Mouse (Mus musculus): ENCODE measurements around the gene Rab1a. TPM values are rescaled to one million over a fixed set of nuclear protein-coding genes. Genes with fewer than 3 reads are reported as not detected.

Rab1a gene
- total and polyA plus RNA-seq, 2 experiments from 2014 or later: 108 to 312 TPM

DNA sequence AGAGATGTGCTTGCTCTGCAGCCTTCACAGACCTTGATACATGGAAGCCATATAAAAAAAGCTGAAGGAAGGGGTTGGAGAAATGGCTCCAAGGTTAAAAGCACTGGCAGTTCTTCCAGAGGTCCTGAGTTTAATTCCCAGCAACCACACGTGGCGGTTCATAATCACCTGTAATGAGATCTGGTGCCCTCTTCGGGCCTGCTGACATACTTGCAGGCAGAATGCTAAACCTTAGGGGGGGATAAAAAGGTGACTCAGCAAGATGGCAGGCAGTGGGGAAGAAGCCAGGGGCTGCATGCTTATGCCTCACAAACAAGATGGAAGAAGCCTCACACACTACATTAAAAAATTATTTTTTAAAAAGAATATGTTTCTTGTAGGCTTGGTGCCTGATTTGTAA is 33.0 kb downstream of the Rab1a start:
- Histone ChIP-seq H3K4me1 (ENCODE audit: insufficient read depth) (no peaks in the 10 kb centered on the region), H3K4me2 (ENCODE audit: low read depth) (no peak overlapping the region), H3K9me3 (ENCODE audit: low read length) (no peaks in the 10 kb centered on the region), H3K9ac (no peak overlapping the region), H3K4me3 (ENCODE audit: low read depth, low read length) (no peak overlapping the region), H3K36me3 (ENCODE audit: insufficient read depth) (peaks cover 68% of the 10 kb centered on the region), H3K27me3 (ENCODE audit: insufficient read depth, low read length) (no peaks in the 10 kb centered on the region), H3K27ac (ENCODE audit: low read depth, low read length) (no peak overlapping the region)
- no peak for TF ChIP-seq CTCF (IDR thresholded peaks at IDR 0.05; ENCODE audit: low read depth)
- ATAC-seq (no peak), DNase-seq (no peak)
- WGBS: 61% methylated on average over 3 of the region's 3 CpGs

GRCm38 (mm10) chr11:20237018-20237417 is 35.8 kb downstream of the Rab1a start:
- Histone ChIP-seq H3K4me1 (ENCODE audit: insufficient read depth) (no peaks in the 10 kb centered on the region), H3K4me2 (ENCODE audit: low read depth) (no peak overlapping the region), H3K9me3 (ENCODE audit: low read length) (no peaks in the 10 kb centered on the region), H3K9ac (no peak overlapping the region), H3K27me3 (ENCODE audit: insufficient read depth, low read length) (no peaks in the 10 kb centered on the region), H3K4me3 (ENCODE audit: low read depth, low read length) (no peak overlapping the region), H3K27ac (ENCODE audit: low read depth, low read length) (no peak overlapping the region), H3K36me3 (ENCODE audit: insufficient read depth) (peaks cover 69% of the 10 kb centered on the region)
- ATAC-seq: no peak
- no peak for TF ChIP-seq CTCF (IDR thresholded peaks at IDR 0.05; ENCODE audit: low read depth)
- 93% methylated on average over 7 of the region's 7 CpGs for WGBS
- DNase-seq: no peak

DNA sequence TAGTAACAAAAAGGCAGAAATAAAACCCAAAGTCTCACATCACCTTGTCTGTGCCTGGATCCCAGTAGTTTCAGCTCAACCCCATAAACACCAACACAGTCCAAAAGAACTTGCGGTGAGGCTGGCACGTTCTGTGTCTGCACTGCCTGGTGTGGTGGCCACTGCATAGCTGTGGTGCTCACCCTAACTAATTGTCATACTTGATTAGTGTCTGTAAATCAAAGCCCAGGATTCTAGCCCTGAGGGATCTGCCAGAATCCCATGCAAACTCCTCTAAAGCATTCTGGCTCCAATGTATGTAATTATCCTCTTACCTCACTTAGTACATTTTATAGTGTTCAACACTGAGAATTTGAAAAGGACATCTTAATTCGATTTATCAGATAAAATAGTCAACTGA is 36.7 kb downstream of the Rab1a start:
- Histone ChIP-seq H3K9me3 (ENCODE audit: low read length) (no peaks in the 10 kb centered on the region), H3K36me3 (ENCODE audit: insufficient read depth) (peaks cover 69% of the 10 kb centered on the region), H3K27me3 (ENCODE audit: insufficient read depth, low read length) (no peaks in the 10 kb centered on the region), H3K9ac (no peak overlapping the region), H3K4me2 (ENCODE audit: low read depth) (no peak overlapping the region), H3K4me3 (ENCODE audit: low read depth, low read length) (no peak overlapping the region), H3K4me1 (ENCODE audit: insufficient read depth) (no peaks in the 10 kb centered on the region), H3K27ac (ENCODE audit: low read depth, low read length) (no peak overlapping the region)
- WGBS: 92% methylated on average over 3 of the region's 3 CpGs
- no peak for TF ChIP-seq CTCF (IDR thresholded peaks at IDR 0.05; ENCODE audit: low read depth)
- DNase-seq: no peak
- ATAC-seq: no peak

- no peak overlapping the region for H3K9ac ChIP-seq
- no peaks in the 10 kb centered on the region for H3K27me3 ChIP-seq (ENCODE audit: insufficient read depth, low read length)
- 92% methylated on average over 9 of the region's 9 CpGs for WGBS
- no peak for TF ChIP-seq CTCF (IDR thresholded peaks at IDR 0.05; ENCODE audit: low read depth)
- H3K4me1 ChIP-seq (ENCODE audit: insufficient read depth): no peaks in the 10 kb centered on the region
- H3K4me3 ChIP-seq (ENCODE audit: low read depth, low read length): no peak overlapping the region
- peaks cover 68% of the 10 kb centered on the region for H3K36me3 ChIP-seq (ENCODE audit: insufficient read depth)
- no peak overlapping the region for H3K4me2 ChIP-seq (ENCODE audit: low read depth)
- H3K27ac ChIP-seq (ENCODE audit: low read depth, low read length): no peak overlapping the region
- DNase-seq (no peak), ATAC-seq (no peak)
- no peaks in the 10 kb centered on the region for H3K9me3 ChIP-seq (ENCODE audit: low read length)
Measured at GRCm38 (mm10) chr11:20239279-20239861, 38.1 kb downstream of the Rab1a start.

DNA sequence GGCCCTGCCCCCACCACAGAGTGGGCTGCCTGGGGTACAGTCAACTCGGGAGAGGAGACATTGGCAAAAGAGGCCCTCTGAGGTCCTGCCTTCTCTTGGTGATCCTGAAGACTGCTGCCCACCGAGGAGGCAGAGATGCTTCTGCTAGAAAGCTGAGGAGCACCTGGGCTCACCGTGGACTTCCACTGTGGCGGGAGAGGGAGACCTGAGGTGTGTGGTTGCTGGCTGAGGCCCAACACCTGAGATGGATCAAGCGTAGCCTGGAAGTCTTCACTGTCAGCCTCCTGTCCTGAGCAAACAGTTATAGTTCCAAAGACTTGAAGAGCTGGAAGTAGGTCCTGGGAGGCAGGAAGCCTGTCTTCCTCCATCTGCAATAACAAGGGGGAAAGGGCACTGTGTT is 39.1 kb downstream of the Rab1a start:
- H3K27ac ChIP-seq (ENCODE audit: low read depth, low read length): no peak overlapping the region
- H3K36me3 ChIP-seq (ENCODE audit: insufficient read depth): peaks cover 64% of the 10 kb centered on the region
- WGBS: 82% methylated on average over 5 of the region's 5 CpGs

DNA sequence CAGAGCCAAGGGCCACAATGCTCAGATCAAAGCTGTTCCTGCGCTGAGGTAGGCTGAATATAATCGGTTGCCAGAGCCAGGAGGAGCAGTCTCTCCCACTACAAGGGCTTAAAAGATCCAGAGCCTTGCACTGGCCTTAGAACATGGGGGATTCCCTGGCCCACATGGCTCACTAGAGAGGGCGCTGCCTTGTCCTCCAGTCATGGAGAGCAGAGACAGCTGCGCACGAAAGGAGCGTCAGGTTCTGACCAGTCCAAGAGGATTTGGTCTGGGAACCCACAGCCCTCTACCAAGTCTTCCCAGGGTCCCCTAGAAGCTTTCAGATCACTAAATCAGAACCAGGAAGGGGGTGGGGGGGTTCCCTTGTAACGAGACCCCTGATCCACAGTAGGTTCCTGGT is 40.1 kb downstream of the Rab1a start:
- Histone ChIP-seq H3K4me1 (ENCODE audit: insufficient read depth) (no peaks in the 10 kb centered on the region), H3K4me3 (ENCODE audit: low read depth, low read length) (no peak overlapping the region), H3K36me3 (ENCODE audit: insufficient read depth) (peaks cover 58% of the 10 kb centered on the region), H3K4me2 (ENCODE audit: low read depth) (no peak overlapping the region), H3K27ac (ENCODE audit: low read depth, low read length) (no peak overlapping the region), H3K27me3 (ENCODE audit: insufficient read depth, low read length) (no peaks in the 10 kb centered on the region), H3K9me3 (ENCODE audit: low read length) (no peaks in the 10 kb centered on the region), H3K9ac (no peak overlapping the region)
- no peak for ATAC-seq
- WGBS: 92% methylated on average over 7 of the region's 7 CpGs
- TF ChIP-seq CTCF (IDR thresholded peaks at IDR 0.05; ENCODE audit: low read depth): no peak
- no peak for DNase-seq

More for the DNA sequence above, 39.1 kb downstream of the Rab1a start:
- no peak overlapping the region for H3K4me3 ChIP-seq (ENCODE audit: low read depth, low read length)
- no peaks in the 10 kb centered on the region for H3K4me1 ChIP-seq (ENCODE audit: insufficient read depth)
- H3K27me3 ChIP-seq (ENCODE audit: insufficient read depth, low read length): no peaks in the 10 kb centered on the region
- ATAC-seq (no peak), DNase-seq (no peak)
- H3K4me2 ChIP-seq (ENCODE audit: low read depth): no peak overlapping the region
- TF ChIP-seq CTCF (IDR thresholded peaks at IDR 0.05; ENCODE audit: low read depth): no peak
- no peak overlapping the region for H3K9ac ChIP-seq
- no peaks in the 10 kb centered on the region for H3K9me3 ChIP-seq (ENCODE audit: low read length)

- 91% methylated on average over 6 of the region's 6 CpGs for WGBS
- H3K36me3 ChIP-seq (ENCODE audit: insufficient read depth): peaks cover 46% of the 10 kb centered on the region
- no peak for DNase-seq
- peaks cover 2% of the 10 kb centered on the region; the same call in 1 of the 2 replicates for H3K4me1 ChIP-seq (ENCODE audit: insufficient read depth)
- no peak overlapping the region for H3K4me3 ChIP-seq (ENCODE audit: low read depth, low read length)
- H3K27me3 ChIP-seq (ENCODE audit: insufficient read depth, low read length): no peaks in the 10 kb centered on the region
- no peak overlapping the region for H3K4me2 ChIP-seq (ENCODE audit: low read depth)
- no peak for ATAC-seq
- H3K9ac ChIP-seq: no peak overlapping the region
- H3K27ac ChIP-seq (ENCODE audit: low read depth, low read length): no peak overlapping the region
- no peak for TF ChIP-seq CTCF (IDR thresholded peaks at IDR 0.05; ENCODE audit: low read depth)
- no peaks in the 10 kb centered on the region for H3K9me3 ChIP-seq (ENCODE audit: low read length)
Measured at GRCm38 (mm10) chr11:20242366-20243056, 41.3 kb downstream of the Rab1a start.
